ENCODE assay signal across 8 mouse cellular contexts in the genomic region with DNA sequence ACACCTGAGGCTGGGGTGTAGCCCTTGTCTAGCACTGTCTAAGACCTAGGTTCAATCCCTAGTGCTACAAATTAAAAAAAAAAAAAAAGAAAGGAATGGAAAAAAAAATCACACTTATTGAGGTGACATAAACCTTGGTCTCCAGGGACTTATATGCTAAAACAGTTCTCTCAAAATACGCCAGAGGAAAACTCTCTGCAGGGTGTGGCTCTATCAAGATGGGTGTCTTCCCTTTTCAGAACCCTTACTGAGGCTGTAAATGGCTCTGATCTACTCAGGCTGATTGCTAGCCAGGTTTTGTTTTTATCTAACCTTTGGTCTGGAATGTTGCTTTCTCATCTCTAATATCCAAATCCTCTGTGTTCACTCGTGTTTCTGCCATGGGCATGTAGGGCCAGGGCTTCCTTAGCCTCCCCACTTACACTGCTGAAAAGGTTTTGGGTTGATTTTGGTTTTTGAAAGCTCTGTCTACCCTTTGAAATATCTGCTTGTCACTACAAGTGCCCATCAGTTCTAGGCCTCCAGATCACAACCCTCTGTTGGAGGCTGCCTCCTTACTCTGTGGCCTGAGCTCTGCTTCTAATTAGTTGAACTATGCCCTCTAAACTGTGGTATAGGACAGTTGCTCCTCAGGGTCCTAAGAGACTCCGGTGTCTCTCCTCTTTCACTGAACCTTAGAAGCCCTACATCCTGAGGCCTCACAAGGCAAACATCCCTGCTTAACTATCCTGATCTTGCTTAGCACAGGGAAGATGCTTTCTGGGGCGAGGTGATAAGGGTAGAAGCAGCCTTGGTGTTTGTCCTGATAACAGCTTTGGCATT. TPM values are rescaled to one million over a fixed set of nuclear protein-coding genes. Genes with fewer than 3 reads are reported as not detected.
A peak's percentile ranks its signal among the peaks of the same experiment; 100 is the strongest.
DNase-seq lines count a peak whose midpoint lies in the region; ATAC-seq and TF ChIP-seq lines count a peak whose summit lies in the region.

No protein-coding gene starts in this region.

- intact Hi-C loops in heart, adult 2 months (cut with DNase I): loop anchor here (2.0 kb wide), 1 partner anchor 303 kb away; the partner anchor contains the start of gene Specc1l
- intact Hi-C loops in heart, postnatal 14 days (cut with DNase I): no loop called here

- DNase-seq in heart, adult 2 months: no peak
- DNase-seq in heart, postnatal 14 days: no peak
- peak; percentile 21 for DNase-seq in embryonic facial prominence, embryonic 10.5 days (ENCODE audit: low spot score)
- peak; percentile 77 for DNase-seq in kidney, adult 9 months
- no peak for DNase-seq in layer of hippocampus, postnatal 10 days (ENCODE audit: low spot score in 2 of 2)
- DNase-seq in MN1 (ENCODE audit: low spot score): no peak
- no peak for DNase-seq in cerebellum, adult 11-12 months

- peak overlapping the region; percentile 77; the same call in 1 of the 2 replicates for H3K4me2 ChIP-seq in midbrain, embryonic 16.5 days (ENCODE audit: low read length)

- no peaks in the 10 kb centered on the region for H3K27me3 ChIP-seq in heart, adult 2 months (ENCODE audit: control insufficient read depth, insufficient read depth, low read length)
- no peaks in the 10 kb centered on the region for H3K27me3 ChIP-seq in embryonic facial prominence, embryonic 10.5 days (replicated peaks; ENCODE audit: low read depth, poor library complexity, severe bottlenecking)
- no peaks in the 10 kb centered on the region for H3K27me3 ChIP-seq in midbrain, embryonic 16.5 days (ENCODE audit: control insufficient read depth, insufficient read depth, low read depth, low read length)

- TF ChIP-seq CTCF in heart, adult 2 months (IDR thresholded peaks at IDR 0.05): no peak

- 58% methylated on average over 4 of the region's 4 CpGs for WGBS in heart, adult 2 months
- 50% methylated on average over 4 of the region's 4 CpGs for WGBS in embryonic facial prominence, embryonic 10.5 days
- WGBS in midbrain, embryonic 16.5 days: 83% methylated on average over 4 of the region's 4 CpGs

- no peaks in the 10 kb centered on the region for H3K9me3 ChIP-seq in embryonic facial prominence, embryonic 10.5 days
- H3K9me3 ChIP-seq in midbrain, embryonic 16.5 days (replicated peaks; ENCODE audit: control insufficient read depth, low read length, poor library complexity, severe bottlenecking): no peaks in the 10 kb centered on the region

- peak overlapping the region; percentile 99 for H3K27ac ChIP-seq in heart, adult 2 months
- peak overlapping the region; percentile 93 for H3K27ac ChIP-seq in embryonic facial prominence, embryonic 10.5 days (replicated peaks)
- H3K27ac ChIP-seq in midbrain, embryonic 16.5 days (ENCODE audit: low read length): no peak overlapping the region

- peaks cover 16% of the 10 kb centered on the region for H3K4me1 ChIP-seq in heart, adult 2 months (ENCODE audit: control insufficient read depth, insufficient read depth, low read length)
- H3K4me1 ChIP-seq in embryonic facial prominence, embryonic 10.5 days: peaks cover 33% of the 10 kb centered on the region
- peaks cover 31% of the 10 kb centered on the region for H3K4me1 ChIP-seq in midbrain, embryonic 16.5 days (ENCODE audit: control insufficient read depth, insufficient read depth, low read length)

- H3K36me3 ChIP-seq in heart, adult 2 months (ENCODE audit: control insufficient read depth, insufficient read depth, low read length): peaks cover 6% of the 10 kb centered on the region
- peaks cover 40% of the 10 kb centered on the region for H3K36me3 ChIP-seq in embryonic facial prominence, embryonic 10.5 days (replicated peaks)
- H3K36me3 ChIP-seq in midbrain, embryonic 16.5 days (ENCODE audit: control insufficient read depth, insufficient read depth, low read length): peaks cover 8% of the 10 kb centered on the region

- ATAC-seq in midbrain, embryonic 16.5 days: no peak

- no peak overlapping the region; the same call in 1 of the 2 replicates for H3K4me3 ChIP-seq in heart, adult 2 months
- peak overlapping the region; percentile 81 for H3K4me3 ChIP-seq in embryonic facial prominence, embryonic 10.5 days
- H3K4me3 ChIP-seq in midbrain, embryonic 16.5 days (ENCODE audit: low read depth, low read length): no peak overlapping the region; the same call in 1 of the 2 replicates

- no peak for TF ChIP-seq EP300 in heart, adult 2 months (IDR thresholded peaks at IDR 0.05; ENCODE audit: insufficient read depth, low read depth, low read length)

- no peak for TF ChIP-seq POLR2A in heart, adult 2 months (IDR thresholded peaks at IDR 0.05; ENCODE audit: insufficient read depth, low read depth, low read length)

- H3K79me2 ChIP-seq in heart, adult 2 months (replicated peaks; ENCODE audit: control insufficient read depth, insufficient read depth, low read length): no peaks in the 10 kb centered on the region; the same call in 1 of the 2 replicates

- peak overlapping the region; percentile 14; the same call in 1 of the 2 replicates for H3K9ac ChIP-seq in heart, adult 2 months (ENCODE audit: low read depth, low read length)
- 0 out of 2 replicates have a peak overlapping the region, but pooled peaks have one; percentile 5 for H3K9ac ChIP-seq in midbrain, embryonic 16.5 days (ENCODE audit: low read depth, low read length)

RNA-seq across cellular contexts. Expression of gene Snrpd3, which starts 1.9 kb away (rescaled TPM):
- total RNA-seq in heart, adult 2 months (2021): 10 to 100 TPM; 61.1 to 65.8 TPM
- polyA plus RNA-seq in heart, adult 2 months (2012; rRNA removed): 20.8 and 24.8 TPM in 2 replicates
- total RNA-seq in heart, postnatal 14 days (2021): 10 to 100 TPM; 56.0 to 68.3 TPM
- polyA plus RNA-seq in embryonic facial prominence, embryonic 10.5 days (2016; fragmentation: Nextera tagmentation; extraction: Ambion mirVana): 297 and 303 TPM in 2 replicates
- polyA plus RNA-seq in midbrain, embryonic 16.5 days (2015; fragmentation: Nextera tagmentation; extraction: Ambion mirVana): 125 and 136 TPM in 2 replicates
- total RNA-seq in layer of hippocampus, postnatal 10 days (2021): 100 to 1,000 TPM in 1 of 2 experiments, 10 to 100 TPM in 1; 98.1 to 109 TPM

RNA-seq across cellular contexts. Expression of gene Gucd1, which starts 2.3 kb away (rescaled TPM):
- 10 to 100 TPM; 33.2 to 37.7 TPM for total RNA-seq in heart, adult 2 months (2021)
- 44.7 and 50.3 TPM in 2 replicates for polyA plus RNA-seq in heart, adult 2 months (2012; rRNA removed)
- 10 to 100 TPM; 43.8 to 45.5 TPM for total RNA-seq in heart, postnatal 14 days (2021)
- polyA plus RNA-seq in embryonic facial prominence, embryonic 10.5 days (2016; fragmentation: Nextera tagmentation; extraction: Ambion mirVana): 30.0 and 31.9 TPM in 2 replicates
- 19.7 and 20.7 TPM in 2 replicates for polyA plus RNA-seq in midbrain, embryonic 16.5 days (2015; fragmentation: Nextera tagmentation; extraction: Ambion mirVana)
- total RNA-seq in layer of hippocampus, postnatal 10 days (2021): 10 to 100 TPM; 19.4 to 23.7 TPM

RNA-seq across cellular contexts. Expression of gene Lrrc75b, which starts 44.7 kb away (rescaled TPM):
- under 1 TPM; 0.66 to 0.84 TPM for total RNA-seq in heart, adult 2 months (2021)
- 1.00 and 1.3 TPM in 2 replicates for polyA plus RNA-seq in heart, adult 2 months (2012; rRNA removed)
- 1 to 10 TPM; 1.3 to 1.5 TPM for total RNA-seq in heart, postnatal 14 days (2021)
- polyA plus RNA-seq in embryonic facial prominence, embryonic 10.5 days (2016; fragmentation: Nextera tagmentation; extraction: Ambion mirVana): 1.6 and 2.3 TPM in 2 replicates
- polyA plus RNA-seq in midbrain, embryonic 16.5 days (2015; fragmentation: Nextera tagmentation; extraction: Ambion mirVana): 42.4 and 44.7 TPM in 2 replicates
- total RNA-seq in layer of hippocampus, postnatal 10 days (2021): 10 to 100 TPM; 24.0 to 24.7 TPM

RNA-seq across cellular contexts. Expression of gene Ggt1, which starts 46.0 kb away (rescaled TPM):
- under 1 TPM in 1 of 2 experiments, not detected in 1; 0.31 TPM for total RNA-seq in heart, adult 2 months (2021)
- polyA plus RNA-seq in heart, adult 2 months (2012; rRNA removed): 0.35 TPM in 1 of 2 replicates, not detected in the other
- total RNA-seq in heart, postnatal 14 days (2021): not detected
- 1.5 and 2.3 TPM in 2 replicates for polyA plus RNA-seq in embryonic facial prominence, embryonic 10.5 days (2016; fragmentation: Nextera tagmentation; extraction: Ambion mirVana)
- polyA plus RNA-seq in midbrain, embryonic 16.5 days (2015; fragmentation: Nextera tagmentation; extraction: Ambion mirVana): 1.3 TPM in 2 replicates
- total RNA-seq in layer of hippocampus, postnatal 10 days (2021): 1 to 10 TPM; 2.7 to 3.7 TPM

Comparison
In these comparisons a context has a peak if more than half of its experiments do, and no peak if none do; other contexts are left out.
1. DNase-seq: peak in embryonic facial prominence, embryonic 10.5 days (single experiment) and kidney, adult 9 months (single experiment); none in heart, adult 2 months (0 of 2), heart, postnatal 14 days (0 of 2), layer of hippocampus, postnatal 10 days (0 of 2), MN1 (single experiment) and cerebellum, adult 11-12 months (single experiment).
2. RNA of gene Lrrc75b, which starts 44.7 kb away (total RNA-seq): 24.0 to 24.7 TPM in layer of hippocampus, postnatal 10 days; 1.3 to 1.5 TPM in heart, postnatal 14 days and 0.66 to 0.84 TPM in heart, adult 2 months; every median in the first group is over 10 times any median in the second.